Mouse (Mus musculus): ENCODE results near the gene Dnah17. TPM values are rescaled to one million over a fixed set of nuclear protein-coding genes. Genes with fewer than 3 reads are reported as not detected.

Dnah17 gene
- total RNA-seq, 2 experiments from 2014 or later, result 0.03 to 0.11 TPM

DNA sequence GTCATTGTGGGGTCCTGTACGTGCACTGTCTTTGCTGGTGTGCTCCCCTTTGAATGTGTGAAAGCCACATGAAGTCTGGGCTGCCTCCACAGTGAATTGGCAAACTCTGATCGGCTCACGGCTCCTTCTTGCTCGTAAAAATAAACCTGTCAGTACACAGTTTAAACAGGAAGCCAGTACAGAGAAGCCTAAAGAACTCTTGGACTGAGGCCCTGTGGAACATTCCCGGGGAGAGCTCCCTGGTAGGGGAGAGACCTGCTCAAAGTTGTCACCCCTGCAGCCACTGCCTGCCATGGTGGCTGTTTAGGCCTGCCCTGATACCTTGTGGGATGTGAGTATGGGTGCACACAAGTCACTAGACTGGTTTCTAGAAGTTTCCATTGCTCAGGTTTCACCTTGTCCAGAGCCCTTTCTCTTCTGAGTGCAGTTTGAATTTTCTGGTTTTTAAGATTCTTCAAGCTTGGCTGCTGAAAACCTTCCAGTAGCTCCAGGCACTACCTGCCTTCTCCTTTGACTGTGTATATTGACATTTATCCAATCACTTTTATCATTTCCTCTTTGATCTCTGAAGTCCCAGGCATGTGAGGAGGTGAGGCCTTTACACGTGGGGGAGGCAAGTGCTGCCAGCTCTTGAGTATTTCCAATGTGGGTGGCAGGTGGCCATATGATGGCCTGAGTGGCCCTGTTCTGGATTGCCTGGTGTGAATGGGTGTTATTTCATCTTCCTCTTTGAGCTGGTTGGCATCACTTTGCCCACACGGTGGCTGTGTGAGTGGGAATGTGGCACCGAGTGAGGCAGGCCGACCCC lies 136.0 kb downstream of the Dnah17 start:
- DNase-seq, result no peak

DNA sequence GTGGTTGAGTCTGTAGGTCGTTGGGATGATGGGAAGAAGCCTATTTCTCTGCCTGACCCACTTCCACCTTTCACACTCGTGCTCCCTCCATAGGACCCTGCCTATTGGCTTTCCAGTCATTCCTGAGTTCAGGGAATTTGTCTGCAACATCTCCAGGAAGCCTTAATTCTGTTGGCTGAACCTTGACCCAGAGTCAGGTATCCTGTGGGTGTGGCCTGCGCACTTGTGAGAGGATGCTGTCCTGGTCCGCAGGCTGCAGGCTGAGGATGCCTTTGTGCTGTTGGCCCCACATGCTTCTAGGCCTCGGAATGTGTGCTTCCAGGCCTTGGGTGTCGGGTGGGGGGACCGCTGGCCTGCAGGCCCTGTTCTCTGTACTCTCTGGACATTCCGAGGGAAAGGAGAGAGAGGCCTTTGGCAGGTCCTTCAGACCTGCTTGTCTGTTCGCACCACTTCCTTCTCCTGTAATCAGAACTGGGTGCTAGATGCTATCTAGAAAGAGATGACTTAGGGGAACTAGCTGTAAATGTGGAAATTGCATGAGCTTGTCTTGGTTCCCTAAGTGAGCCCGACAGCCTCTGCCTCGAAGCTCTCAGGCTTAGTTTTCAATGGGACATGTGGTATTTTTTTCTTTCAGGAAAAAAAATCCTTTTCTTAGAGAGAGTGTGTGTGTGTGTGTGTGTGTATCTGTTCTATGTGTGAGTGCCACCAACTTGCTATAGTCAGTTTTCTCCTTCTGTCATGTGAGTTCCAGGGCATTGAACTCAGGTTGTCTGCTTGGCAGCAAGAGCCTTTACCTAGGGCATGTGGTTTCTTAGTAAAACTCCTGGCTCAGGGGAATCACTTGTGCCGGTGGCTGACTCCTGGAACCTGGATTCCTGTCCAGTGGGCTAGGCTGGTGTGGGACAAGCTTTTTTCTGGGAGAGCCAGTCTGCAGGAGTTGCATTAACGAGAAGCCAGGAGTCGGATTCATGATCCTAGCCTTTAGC lies 137.0 kb downstream of the Dnah17 start:
- no peak for DNase-seq

DNA sequence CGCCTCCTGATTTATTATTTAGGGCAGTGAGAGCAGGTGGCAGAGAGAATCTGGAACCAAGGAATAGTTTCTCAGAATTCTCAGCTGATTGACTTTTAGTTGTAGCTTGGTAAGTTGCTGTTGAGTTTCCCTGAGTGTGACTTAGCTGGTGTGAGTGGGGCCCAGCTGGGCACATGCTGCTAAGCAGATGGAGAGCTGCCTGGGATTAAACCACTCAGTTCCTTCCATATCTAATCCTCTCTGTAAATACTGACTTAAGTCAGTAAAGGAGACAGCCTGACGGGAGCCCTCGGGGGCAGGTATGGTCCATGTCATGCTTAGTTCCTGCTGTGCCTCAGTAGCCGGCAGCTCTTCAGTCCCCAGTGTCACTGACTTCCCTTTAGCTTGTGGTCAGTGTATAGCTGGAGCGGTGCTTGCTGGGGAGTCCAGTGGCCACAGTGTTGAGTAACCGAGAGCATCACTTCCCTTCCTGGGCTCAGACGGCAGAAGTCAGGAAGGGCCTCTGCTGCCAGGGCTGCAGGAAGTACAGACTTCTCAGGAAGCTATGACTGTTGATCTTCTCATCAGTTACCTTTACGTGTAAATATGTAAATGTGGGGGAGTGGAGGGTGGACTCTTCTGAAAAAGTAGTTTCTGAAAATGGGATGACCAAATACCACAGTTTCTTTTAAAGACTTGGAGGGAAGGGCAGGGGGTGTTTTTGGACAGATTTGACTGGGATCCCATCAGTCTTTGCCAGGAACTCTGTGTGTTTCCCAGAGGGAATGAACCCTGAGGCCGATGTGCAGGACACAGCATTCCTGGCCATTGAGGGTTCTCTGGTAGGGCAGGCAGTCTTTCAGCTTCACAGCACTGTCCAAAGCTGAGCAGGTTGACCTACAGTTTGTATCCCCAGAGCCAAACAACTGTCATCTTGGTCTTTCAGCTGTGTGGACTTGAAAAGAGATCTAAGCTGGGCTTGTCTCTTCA lies 138.6 kb downstream of the Dnah17 start:
- DNase-seq, result no peak

DNA sequence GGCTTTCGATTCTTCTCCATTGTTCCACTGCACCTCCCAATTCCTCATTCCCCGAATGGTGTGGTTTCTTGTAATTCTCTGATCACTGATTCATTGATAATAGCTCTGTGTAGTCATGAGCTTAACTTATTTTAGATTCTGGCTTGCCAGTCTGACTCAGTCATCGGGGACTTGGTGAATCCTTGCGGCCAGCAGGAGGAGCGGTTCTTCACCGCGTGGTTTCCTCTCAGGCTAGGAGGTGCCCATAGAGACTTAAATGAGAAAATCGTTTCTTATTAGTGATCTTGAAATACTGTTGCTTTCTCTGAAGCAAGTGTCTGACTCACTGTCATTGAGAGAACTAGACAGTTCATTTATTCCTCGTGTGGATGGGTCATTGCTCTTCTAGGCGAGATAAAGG lies 140.5 kb downstream of the Dnah17 start:
- no peak for DNase-seq

DNA sequence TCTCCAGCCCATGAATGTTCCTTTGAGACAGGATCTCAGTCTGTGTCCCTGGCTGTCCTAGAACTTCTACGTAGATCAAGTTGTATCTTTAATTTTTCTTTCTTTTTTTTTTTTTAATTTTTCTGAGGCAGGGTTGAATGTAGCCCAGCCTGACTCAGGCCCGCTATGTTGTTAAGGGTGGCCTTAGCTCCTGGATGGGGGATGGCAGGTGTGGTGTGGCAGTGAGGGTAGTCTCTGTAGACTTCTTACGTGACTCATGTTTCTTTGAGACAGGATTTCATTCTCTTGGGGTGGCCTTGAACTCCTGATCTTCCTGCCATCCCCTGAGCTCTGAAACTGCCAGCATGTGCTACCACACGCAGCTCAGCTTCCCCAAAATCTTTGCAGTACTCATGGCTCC lies 141.2 kb downstream of the Dnah17 start:
- DNase-seq, result no peak

DNA sequence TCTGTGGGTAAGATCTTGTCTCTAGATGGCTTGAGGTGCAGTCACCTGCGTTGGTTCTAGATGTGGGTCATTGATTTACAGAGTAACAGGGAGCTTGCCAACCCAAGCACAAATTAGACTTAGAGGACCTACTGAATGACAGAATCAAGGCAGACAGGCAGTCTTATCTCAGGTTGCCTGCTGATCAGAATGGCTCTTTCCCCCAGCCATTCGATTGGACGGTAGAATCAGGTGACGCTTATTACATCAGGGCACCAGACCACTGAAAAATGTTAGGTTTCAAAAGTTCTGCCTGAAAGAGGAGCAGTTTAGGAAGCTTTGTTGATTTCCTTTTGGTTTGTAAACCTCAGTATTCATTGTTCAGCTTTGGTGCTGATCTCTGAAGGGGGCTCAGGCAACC lies 142.5 kb downstream of the Dnah17 start:
- DNase-seq, result no peak

DNA sequence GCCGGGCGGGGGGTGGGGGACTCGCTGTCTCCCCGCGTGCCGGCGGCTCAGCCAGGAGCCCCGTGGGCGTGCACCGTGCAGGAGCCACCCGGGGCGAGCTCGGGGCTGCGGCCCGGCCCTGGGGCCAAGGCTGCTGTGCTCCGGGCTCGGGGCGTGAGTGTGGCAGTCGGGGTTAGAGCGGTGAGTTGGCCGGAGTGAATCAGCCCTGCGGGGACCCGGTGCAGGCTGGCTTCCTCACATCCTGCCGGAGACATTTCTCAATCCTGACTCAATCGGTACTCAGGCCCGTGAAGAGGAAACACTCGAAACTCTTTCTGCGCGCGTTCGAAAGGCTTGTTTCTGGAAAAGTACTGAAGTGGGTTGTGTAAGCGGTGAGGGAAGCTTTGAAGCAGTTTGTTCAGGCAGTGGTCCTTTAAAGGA lies 143.4 kb downstream of the Dnah17 start:
- no peak for DNase-seq

DNA sequence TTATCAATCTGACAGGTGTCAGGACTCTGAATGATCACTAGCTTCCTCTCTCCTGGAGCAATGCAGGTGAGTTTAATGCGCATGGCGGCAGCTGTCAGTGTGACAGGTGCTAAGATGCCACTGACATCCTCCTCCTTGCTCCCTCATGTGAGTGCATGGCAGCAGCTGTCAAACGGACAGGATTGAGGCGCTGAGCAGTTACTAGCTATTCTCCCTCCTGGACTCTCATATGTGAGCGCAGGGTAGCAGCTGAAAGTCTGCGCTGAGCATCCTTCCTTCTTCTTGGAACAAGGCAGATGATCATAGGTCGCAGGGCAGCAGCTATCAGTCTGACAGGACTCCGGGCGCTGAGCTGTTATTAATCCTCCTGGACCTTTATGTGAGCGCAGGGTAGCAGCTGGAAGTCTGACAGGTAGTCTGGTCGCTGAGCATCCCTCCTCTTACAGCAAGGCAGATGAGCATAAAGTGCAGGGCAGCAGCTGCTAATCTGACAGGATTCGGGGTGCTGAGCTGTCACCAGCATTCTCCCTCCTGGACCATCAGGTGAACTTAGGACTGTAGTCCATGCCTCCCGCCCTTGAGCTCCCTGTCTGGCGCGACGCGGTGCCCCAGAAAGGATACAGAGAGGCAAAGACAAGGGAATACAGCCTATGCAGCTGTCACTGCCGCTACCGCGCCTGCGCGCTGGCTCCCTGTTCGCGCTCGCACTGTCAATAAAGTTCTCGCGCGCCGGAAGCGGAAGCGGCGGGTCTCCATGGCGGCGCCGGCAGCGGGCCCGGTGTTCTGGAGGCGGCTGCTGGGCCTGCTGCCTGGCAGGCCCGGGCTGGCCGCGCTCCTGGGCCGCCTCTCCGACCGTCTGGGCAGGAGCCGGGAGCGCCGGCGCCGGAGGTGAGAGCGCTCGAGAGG lies 144.1 kb downstream of the Dnah17 start, which contains the start of gene Pgs1:
Pgs1 (plus strand) TSS at position 167 of the 906 bp plus-strand sequence.
- peak; percentile 91 for DNase-seq

DNA sequence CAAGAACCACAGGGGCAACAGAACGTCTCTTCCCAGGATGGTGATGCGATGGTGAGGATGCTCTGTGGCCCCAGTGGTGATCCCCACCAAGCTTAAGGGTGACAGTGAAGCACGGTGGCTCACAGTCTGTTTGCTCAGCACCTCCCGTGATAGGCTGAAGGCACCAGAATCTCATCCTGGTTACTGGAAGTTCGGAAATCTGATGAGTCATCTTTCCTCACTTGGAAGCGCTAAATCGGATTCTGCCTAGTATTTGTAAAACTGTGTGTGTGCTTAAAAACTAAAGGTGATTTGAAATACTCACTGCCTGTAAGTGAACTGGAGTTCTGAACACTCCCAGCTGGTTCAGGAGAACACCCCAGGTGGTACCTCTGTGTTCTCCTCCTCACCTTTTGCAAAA lies 146.7 kb downstream of the Dnah17 start:
- DNase-seq, result no peak

DNA sequence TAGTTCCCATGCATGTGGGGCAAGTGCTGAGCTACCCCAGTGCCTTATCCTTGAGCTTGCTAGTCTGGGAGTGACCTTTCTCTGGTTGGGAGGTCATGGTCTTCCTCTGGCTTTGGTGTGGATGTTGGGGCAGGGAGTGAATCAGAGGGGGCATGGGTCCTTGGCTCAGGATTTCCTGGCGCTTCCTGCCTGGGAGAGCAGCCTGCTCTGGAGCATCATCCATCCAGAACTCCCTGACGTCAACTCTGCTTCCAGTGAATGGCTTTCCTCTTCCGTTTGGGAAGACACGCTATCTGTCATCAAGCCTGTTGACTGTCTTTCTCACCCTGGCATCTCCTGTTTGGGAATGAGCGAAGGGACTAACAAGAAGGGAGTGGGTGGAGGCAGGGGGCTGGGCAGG lies 148.0 kb downstream of the Dnah17 start:
- no peak for DNase-seq

DNA sequence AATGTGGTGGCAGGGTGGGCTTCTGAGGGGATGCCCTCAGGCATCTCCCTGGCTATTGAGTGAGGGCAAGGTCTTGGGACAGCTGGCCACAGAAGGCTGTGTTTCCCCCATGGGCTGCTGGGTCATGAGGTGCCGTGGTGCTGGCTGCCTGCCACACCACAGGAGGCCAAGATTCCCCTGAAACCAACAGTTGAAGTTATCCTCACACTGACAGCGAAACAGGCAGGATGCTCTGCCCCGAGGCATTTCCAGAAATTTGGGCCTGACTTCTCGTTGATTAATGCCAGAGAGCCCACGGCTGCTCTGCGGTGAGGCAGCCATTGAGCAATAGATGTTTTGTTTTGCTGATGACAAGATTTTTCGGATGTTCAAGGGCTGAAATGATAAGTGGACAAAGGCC lies 151.0 kb downstream of the Dnah17 start:
- no peak for DNase-seq

DNA sequence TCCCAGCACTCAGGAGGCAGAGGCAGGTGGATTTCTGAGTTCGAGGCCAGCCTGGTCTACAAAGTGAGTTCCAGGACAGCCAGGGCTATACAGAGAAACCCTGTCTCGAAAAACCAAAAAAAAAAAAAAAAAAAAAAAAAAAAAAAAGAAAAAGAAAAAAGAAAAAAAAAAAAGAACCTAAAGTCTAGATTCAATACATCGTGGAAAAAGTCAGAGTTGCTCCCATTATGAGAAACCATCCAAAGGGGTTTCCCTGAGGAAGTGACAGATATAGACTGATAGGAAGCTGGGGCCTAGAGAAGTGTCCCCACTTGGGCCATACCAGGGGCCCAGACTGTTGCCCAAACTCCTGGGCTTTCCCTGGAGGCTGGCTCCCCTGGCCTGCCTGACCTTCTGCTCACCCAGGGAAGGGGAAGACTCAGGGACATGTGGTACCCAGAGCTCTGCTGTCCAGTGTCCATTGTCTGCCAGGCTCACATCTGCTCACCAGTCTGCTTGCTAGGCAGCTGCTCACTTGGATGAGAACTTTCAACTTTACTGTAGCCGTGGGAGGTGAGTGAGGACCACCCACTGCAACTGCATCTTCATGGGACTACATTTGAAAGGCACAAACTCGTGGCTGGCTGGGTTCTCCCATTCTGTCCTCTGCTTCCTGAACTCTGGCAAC lies 152.6 kb downstream of the Dnah17 start:
- DNase-seq, result no peak

DNA sequence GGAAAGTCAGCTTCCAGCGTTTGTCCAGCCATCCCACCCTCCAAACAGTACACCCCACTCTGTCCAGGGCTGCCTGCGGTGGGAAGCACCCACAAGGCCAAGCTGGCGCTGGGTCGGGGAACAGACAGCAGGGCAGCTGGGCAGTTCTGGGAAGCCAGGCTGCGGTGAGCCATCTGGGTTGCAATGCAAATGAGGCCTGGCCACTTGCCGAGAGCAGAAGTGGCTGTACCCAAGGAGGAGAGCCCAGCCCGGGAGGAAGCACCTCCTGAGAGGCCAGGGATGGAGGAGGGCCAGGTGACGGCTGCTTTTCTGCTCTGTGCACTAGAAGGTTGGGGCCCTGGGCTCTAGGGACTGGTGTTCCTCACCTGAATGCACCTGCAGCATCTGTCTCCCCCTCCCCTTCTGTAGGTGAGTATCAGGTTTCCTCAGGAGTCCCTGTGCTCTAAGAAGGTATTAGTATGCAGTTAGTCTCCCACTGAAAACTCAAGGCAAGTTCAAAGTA lies 154.3 kb downstream of the Dnah17 start:
- DNase-seq, result peak; percentile 65

DNA sequence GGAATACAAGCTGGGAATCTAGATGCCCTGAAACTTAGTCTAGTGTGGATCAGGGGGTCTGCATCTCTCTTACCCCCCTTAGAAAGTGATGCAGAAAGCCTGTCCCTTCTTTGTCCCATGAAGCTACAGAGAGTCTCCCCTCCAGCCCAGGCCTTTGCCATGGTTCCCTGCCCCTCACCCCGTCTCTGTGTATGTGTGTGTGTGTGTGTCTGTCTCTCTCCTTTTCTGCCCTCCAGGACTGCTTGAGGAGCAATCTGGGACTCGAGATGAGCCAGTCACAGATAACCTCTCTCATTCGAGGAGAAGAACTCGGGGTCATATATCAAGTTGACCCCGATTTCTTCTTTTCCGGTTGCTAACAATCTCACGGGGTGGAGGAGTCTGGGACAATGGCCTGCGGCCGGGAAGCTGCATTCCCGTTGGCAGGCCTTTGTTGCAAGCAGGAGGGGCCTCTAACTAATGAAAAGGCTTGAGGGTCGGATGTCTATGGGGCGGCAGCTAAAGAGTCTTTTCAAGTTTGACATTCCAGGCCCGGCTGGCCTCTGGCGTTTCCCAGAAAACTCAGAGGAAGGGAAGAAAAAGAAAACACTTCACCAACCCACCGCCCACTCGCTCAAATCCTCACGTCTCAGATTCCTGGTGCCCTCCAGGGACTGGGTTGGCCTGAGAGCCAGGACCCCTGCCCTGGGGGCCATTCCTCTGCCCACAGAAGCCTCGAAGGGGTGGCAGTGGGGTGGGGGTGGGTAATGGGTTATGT lies 155.0 kb downstream of the Dnah17 start:
- DNase-seq, result no peak

DNA sequence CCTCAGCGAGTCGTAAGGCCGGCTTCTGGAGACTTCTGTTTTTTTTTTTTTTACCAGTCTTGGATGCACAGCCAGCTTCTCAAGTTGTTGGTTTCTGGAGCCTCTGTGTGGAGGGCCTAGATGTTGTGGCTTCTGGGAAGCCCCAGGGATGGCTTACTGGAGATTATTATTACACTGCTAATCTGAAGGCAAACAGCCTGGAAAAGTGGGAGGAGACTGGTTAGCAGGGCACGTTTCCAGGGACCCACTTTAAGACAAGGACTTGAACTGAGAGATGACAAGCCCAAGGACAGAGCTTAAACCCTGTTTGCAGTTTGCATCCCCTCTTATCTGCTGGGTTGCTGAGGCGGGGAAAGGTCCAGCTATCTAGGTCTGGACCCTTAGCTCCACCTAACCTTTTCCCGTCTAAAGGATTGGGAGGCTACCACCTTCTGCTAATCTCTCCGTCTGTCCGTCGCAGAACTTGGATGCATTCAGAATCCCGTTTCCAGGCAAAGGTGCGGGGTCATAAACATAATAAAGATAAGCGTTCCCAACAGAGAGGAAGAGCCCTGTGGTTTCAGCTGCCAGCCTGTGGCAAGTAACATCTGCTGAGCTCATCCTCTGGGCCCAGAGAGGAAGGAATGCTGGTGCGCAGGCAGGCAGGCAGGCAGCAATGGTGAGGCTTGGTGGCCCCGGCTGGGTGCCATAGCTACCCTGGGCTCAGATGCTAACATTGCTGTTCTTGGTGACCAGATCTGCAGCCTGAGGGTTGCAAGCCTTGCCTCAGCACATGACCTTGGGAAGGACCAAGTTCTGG lies 155.9 kb downstream of the Dnah17 start:
- no peak for DNase-seq

DNA sequence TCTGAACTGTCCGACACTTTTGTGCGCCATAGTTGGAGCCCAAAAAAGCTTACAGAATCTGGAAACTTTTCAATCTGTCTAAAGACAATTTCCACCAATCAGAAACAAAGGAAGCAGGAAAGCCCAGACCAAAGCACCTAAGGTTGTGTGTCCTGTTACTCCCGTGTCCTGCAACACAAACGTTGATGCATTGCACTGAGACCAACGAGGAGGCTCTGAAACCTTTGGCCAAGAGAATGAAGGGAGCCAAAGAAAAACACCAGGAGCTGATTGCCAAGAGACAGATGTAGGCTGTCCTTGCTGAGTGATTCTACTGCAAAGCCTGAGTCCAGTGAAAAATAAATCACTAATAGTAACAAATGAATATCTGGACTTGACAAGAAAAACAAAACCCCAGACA lies 156.9 kb downstream of the Dnah17 start:
- no peak for DNase-seq

DNA sequence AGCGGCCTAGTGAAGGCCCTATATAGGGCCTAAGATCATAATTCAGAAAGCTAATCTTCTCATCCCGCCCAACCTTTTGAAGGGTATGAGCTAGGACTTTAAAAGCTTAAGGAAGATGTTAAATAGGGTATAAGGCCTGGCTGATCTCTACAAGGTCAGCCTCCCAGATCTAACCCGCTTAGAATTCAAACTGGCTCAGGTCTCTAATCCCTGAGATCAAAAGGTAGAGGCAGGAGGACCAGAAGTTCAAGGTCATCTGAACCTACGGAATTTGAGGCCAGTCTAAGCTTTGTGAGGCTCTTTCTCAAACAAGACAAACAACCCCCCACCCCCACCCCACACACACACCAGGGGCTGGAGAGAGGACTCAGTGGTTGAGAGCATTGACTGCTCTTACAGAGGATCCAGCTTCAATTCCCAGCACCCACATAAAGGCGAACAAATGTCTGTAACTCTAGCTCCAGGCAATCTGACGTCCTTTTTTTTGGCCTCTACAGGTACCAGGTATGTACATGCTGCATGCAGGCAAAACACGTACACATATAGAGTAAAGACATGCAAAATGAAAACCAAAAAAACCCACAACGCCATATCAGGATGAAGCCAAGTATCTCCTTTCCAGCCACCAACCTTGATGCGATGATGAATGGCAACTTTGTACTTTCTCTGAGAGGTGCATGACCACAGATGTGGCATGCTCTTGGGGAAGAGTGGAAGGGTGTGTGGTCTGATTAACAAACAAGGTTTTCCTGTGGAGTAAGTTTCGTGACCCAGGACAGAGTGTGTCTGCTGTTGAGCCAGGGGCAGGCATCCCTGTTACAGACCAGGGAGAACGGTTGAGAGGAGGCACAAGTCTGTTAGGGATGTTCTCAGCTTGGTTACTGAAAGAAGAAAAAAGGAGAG lies 157.5 kb downstream of the Dnah17 start:
- no peak for DNase-seq
